Mouse (Mus musculus) CD4-positive, CD25-positive, alpha-beta regulatory T cell, adult 2 months (primary cell): Measurements from ENCODE around the gene Ms4a4b.

ENCODE experiments used
- DNase-seq: peaks from one replicate; pipeline ENCODE4 v3.0.0-alpha.2; 2012; ENCODE audit warnings: low read depth, low spot score

Ms4a4b gene

DNA sequence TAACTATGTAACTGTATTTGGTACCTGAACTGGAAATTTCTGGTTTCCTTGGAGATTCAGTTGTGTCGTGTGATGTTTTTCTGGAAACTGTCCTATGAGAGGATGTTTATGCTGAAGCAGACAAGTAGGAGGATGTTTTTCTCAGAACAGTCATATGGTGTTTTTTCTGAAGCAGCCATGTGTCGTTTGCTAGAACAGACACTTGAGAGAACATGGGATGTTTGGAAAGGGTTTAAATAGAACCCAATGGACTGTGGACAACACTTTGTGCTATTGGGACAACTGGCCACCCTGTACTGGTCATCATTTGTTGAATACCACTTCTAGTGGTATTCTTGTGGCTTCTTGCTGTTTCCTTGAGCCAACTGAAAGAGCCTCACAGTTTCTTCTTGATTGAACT, 42.4 kb downstream of the Ms4a4b start, which contains the start of gene Gm8369:
Gene Gm8369 (plus strand): TSS at position 193 of the 400 bp plus-strand sequence.
- peak; percentile 84 for DNase-seq

DNA sequence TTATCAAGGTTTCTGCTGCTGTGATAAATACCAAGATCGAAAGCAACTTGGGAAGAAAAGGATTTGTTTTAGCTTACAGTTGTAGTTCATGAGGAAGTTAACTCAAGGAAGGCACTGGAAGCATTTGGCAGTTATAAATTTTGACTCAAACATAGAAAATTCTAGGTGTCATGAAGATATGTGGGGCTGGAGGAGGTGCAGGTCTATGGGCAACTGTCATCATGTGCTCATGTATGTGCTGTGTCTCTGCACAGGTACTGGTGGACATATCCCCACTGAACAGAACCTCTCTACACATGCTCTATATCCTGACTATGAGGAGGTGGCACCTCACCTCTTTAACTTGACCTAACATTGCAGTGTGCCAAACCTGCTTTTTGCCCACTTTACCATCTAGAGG, 43.2 kb downstream of the Ms4a4b start:
- peak; percentile 65 for DNase-seq

DNA sequence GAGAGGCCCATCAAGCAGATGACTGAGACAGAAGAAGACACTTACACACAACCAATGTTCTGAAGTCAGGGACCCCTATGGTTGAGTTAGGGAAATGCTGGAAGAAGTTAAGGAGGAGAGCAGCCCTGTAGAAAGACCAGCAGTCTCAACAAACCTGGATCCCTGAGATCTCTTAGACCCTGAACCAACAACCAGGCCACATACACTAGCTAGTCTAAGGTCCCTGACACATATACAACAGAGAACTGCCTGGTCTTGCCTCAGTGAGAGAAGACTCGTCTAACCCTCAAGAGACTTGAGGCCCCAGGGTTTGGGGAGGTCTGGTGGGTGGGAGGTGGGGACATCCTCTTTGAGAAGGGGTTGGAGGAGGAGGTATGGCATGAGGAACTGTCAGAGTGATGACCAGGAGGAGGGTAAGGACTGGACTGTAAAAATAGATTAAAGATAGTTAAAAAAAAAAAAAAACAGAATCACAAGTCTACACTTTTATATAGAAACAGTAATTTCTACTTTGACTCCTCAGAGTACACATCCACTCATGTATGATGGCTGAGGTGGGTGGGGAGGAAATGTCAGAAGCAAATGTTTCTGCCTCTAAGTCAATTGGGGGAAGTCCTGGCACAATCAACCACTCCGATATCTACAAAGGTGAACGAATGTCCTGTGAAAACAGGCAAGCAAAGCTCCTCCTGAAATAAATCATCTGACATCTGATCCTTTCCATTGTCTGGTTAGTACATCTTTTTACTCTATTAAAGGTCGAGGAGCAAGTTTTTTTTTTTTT, 48.2 kb downstream of the Ms4a4b start:
- peak; percentile 83 for DNase-seq

DNA sequence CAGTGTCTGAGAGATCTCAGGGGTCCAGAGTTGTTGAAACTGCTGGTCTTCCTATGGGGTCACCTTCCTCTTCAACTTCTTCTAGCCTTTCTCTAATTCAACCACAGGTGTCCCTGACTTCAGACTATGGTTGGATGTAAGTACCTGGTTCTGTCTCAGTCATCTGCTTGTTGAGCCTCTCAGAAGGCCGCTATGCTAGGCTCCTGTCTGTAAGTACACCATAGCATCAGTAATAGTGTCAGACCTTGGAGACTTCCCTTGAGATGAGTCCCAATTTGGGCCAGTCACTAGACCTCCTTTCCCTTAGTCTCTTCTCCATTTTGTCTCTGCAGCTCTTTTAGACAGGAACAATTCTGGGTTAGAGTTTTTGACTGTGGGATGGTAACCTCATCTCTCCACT, 49.3 kb downstream of the Ms4a4b start:
- peak; percentile 37 for DNase-seq

DNA sequence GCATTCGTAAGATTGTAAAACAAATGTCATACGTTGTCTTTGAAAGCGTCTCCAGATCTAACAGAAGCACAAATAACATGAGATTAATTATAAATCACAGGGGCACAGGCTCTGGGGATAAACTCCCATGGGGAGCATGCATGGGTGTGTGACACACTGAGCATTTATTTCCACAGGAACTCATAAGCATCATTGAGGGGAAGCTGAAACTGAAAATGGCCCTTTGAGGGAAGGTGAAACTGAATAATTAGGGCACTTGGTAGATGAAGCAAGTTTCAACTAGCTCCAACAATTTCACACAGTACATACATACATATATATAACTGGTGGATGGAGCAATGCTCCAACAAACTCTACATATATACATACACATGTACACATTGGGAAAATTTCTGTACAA, 51.2 kb downstream of the Ms4a4b start:
- DNase-seq = peak; percentile 72

DNA sequence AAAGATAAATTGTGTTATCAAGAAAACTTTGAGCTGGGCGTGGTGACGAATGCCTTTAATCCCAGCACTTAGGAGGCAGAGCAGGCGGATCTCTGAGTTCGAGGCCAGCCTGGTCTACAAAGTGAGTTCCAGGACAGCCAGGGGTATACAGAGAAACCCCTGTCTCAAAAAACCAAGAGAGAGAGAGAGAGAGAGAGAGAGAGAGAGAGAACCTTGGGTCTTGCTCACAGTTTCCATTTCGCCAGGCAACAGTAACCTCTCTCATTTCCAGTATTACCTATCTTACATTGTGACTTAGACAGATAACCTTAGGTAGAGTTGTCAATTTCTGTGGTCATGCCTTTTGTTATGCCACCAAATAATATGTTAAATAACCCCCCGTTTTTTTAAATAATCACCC, 53.0 kb downstream of the Ms4a4b start:
- peak; percentile 69 for DNase-seq

DNA sequence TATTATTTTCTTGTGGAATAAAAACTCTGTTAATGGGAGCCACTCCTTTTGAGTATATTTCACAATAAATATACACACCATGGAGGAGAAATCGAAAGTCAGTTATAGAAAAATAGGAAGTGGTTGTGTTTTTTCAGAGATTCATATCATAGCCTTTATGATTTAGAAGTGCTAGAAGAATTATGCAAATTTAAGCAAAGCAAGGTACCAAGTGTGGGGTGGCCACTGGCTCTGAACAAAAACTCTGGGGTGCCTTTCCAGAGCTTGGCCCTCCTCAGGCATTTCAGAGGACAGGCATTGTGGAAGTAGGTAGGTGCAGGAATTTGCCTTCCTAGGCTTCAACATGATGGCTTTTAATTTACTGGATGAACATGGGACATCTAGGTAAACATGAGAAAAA, 53.9 kb downstream of the Ms4a4b start:
- DNase-seq = peak; percentile 59

DNA sequence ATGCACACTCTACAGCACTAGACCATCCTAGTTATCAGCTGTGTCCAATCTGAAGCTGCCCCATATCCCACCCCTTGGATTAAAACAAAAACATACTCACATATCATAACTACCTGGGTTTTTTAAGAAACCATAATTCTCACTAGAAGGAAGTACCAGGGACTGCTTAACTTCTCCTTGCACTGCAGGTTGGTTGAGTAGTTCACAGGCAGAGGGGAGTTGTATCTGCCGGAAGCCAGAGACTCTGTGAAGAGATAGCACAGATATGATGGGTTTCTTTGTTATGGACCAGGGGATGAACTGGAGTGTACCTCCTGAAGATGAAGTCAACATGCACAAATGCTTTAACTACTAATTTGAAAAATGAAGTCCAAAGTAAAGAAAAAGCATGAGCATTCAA, 57.4 kb downstream of the Ms4a4b start:
- DNase-seq = peak; percentile 56

DNA sequence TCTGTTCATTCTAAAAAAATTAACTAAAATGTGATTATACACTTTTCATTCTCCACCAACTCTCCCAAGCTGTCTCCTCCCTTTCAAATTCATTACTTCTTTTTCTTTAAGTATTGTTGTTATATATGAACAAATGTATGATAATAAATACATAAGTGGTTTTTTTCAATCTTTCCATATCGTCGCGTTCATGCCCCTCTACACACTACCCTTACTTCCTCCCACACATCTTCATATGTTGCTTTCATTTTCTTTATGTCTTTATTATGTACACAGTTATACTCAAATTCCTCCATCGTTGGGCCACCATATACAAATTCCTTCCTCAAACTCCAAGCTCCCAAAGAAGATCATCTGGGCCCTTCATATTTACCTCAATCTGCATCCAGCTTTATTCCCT, 58.0 kb downstream of the Ms4a4b start:
- peak; percentile 60 for DNase-seq

DNA sequence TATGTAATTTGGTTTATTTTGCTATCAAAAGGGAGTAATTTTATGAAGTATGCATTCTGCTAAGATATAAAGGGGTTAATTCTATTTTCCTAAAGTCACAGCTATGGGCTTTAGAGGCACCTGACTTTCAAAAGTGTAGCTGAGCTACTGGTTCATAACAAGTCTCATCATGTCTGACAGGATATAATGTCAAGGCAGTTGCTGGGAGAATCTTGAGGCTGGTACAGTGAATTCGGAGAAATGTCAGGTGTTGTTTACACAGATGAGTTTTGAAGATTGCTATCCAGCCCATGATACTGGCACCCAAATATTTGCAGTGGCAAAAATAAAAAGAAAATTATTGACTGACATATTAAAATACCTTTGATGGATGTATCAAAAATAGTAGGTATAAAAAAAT, 61.5 kb downstream of the Ms4a4b start:
- DNase-seq = peak; percentile 68

DNA sequence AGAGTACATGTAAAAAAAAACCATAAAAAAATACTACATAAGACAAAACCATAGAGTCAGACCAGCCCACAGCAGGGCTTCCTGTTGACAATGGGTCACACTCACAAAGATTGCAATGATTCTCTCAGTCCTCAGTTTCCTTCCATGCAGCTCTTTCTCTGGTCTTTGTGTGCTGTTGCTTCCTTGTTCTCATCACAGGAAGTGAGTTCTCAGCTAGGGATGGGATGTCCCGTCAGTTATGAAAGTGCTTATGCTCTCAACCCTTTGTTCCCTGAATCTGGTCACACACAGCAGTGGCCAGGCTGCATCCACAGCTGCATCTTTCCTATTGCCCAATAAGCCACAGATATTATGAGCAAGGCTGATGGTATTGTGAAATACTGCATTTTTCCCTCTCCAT, 70.1 kb downstream of the Ms4a4b start:
- DNase-seq = peak; percentile 68

DNA sequence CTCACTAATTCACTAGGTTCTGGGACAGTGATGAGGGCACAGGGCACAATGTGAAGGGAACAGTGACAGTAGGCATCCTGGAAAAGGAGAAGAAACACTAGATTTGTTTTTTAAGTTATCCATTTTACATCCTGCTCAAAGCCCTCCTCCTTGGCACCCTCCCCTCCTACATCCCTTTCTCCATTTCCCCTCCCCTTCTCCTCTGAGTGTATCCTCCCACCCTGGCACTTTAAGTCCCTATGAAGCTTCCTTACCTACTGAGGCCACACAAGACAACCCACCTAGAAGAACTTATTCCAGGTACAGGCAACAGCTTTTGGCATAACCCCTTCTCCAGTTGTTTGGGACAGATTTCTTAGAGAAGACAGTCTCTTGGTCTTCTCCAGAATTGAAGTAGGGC, 72.9 kb downstream of the Ms4a4b start, which contains the start of gene Ms4a6b:
Gene Ms4a6b (plus strand): TSS at position 267 of the 400 bp plus-strand sequence.
- DNase-seq = peak; percentile 51
